Mouse (Mus musculus) layer of hippocampus, adult 2 months (tissue): ENCODE measurements around the gene Med25. TPM values are rescaled to one million over a fixed set of nuclear protein-coding genes. Genes with fewer than 3 reads are reported as not detected.

Experiments
- DNase-seq, 2 experiments: peaks; one replicate each; pipeline ENCODE4 v3.0.0; 2022; ENCODE audit warnings: low spot score in 2 of 2
- H3K27ac ChIP-seq: fragments of 200-600 bp; 2 replicates; pipeline ENCODE4 v1.8.1; 2022
- H3K4me3 ChIP-seq: fragments of 200-600 bp; 2 replicates; pipeline ENCODE4 v1.8.1; 2022; ENCODE audit warnings: mild to moderate bottlenecking
- CTCF ChIP-seq: fragments of 200-600 bp; conservative IDR thresholded peaks from 2 replicates; pipeline ENCODE4 v1.8.1; 2022; ENCODE audit warnings: antibody characterized with exemption, mild to moderate bottlenecking, moderate library complexity
- long read RNA-seq, 2 experiments: library from polyadenylated mRNA; stranded (forward); transcript quantifications; one replicate each; pipeline ENCODE4 v2.0.0; 2021; ENCODE audit warnings: borderline mapping rate in 2 of 2
- total RNA-seq, 2 experiments: library from RNA; stranded (reverse); gene quantifications; 2 replicates each; pipeline ENCODE4 v1.2.3; 2021

Gene Med25
- 100 to 1,000 TPM; 103 to 107 TPM for total RNA-seq
- long read RNA-seq, experiment 1, transcript Med25-201 (18 exons, 2,619 nt): major isoform, 63 of 172 reads
- long read RNA-seq, experiment 1, partial matches to known transcripts: 23 of 172 reads
- long read RNA-seq, experiment 1, other reads (novel, unspliced or antisense): 80 of 172 reads
- long read RNA-seq, experiment 2, transcript Med25-201 (18 exons, 2,619 nt): major isoform, 90 of 211 reads
- long read RNA-seq, experiment 2, partial matches to known transcripts: 23 of 211 reads
- long read RNA-seq, experiment 2, other reads (novel, unspliced or antisense): 91 of 211 reads

DNA sequence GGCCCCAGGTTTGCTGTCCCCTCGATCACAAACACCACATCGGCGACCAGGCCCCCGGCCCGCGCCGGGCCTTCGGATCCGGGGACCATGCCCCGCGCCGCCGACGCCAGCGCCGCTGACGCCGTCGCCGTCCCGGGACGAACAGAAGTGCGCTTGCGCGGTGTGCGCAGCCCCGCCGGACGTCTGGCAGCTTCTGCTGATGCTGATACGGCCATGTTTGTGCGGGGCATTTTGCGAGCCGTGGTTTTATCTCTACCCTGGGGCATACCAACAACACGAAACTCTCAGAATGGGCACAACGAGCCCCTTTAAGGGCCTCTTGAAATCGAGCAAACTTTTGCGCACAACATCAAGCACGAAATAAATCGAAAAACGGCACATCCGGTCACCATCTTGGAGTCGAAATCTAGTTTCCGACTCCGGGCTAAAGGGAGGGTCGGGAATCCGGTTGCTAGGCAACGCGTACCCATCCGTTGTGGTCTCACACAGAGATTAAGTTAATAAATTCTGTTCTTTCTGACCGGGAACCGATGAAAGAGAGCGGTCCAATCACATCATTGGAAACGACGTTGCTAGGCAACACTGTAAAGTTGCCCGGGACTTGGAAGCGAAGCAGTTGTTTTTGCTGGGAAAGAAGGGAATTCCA is at the start of gene Med25:
TSS of gene Med25 (minus strand) at position 437 of the 646 bp plus-strand sequence.
- no peak for TF ChIP-seq CTCF
- Histone ChIP-seq H3K4me3 (peak within 1 kb of the TSS; percentile 95), H3K27ac (peak within 1 kb of the TSS; percentile 99)
- DNase-seq: peak; percentile 89 to 97

DNA sequence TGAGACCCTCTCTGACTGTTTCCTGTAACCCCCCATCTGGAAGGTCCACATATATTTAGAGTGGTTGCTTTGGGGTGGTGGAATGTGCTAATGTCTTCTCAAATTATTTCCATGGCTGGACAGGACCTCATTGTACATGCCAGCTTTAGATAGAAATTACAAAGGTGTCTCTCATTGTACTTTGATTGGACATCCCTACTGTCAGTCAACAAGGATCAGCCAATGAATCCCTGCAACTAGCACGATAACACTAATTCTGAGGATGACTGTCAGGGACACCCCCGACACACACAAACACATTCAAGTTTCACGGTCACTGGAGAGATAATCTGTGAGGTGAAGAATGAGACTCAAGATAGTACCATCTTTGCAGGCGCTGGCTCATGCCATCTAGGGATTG is 46.2 kb upstream of the Med25 start:
- no peak overlapping the region for H3K27ac ChIP-seq
- no peak overlapping the region for H3K4me3 ChIP-seq
- no peak for DNase-seq
- no peak for TF ChIP-seq CTCF

DNA sequence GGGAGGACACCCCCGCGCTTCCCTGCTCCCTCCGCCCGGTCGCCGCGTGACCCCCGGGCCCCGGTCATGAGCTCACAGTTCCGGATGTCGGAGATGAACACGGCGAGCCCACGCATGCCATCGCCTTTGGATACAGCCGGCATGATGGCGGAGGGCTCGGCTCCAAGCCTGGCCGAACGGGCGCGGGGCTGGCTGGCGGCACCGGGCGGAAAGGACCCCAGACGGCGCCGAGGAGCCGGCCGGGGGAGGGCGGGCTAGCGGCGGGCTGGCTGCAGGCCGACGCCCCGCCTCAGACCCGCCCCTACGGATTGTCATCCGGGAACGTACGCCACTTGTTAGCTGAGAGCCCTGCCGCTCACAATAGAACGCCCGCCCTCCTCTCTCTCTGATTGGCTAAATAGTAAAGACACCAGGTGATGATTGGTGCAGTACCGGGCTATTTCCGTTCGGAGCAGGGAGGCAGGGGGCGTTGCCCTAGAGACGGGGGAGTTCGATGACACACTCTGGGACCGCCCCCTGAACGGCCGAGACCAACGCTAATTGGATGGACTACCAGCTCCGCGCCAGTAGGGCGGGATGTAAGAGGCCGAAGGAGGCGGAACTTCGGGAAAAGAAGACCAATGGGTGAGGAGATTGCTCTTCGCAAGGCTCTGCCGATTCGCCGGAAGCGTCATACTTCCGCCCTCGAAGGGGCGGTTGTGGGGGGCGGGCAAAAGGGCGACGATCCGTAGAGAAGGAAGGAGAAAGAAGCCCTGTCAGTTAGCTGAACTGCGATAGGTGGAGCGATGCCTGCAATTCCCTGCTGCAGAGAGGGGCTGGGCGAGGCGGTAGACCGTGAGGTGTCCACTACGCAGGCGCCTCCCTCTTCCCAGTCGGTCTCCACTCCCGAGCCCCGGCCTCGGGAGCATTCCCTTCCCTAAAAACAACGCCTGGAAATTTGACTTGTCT is 37.0 kb upstream of the Med25 start, which contains the start of gene Ap2a1:
TSS of gene Ap2a1 (minus strand) at position 293 of the 948 bp plus-strand sequence.
- peak; percentile 99 to 100 for DNase-seq
- peak within 1 kb of the TSS; percentile 82 for H3K4me3 ChIP-seq

DNA sequence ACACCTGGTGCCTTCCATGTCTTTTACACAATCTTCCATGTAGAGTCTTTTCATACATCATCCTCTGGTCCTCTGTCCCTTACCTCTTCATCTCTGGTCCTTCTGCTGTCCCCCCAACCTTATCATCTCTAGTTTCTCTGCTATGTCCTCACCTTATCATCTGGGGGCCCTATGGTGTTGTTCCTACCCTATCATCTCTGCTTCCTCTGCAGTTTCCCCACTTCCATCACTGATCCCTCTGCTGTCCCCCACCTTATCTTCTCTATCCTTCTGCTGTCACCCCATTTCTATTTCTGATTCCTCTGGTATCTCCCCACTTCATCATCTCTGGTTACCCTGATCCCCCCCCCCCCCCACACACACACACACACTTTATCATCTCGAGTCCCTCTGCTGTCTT is 36.1 kb upstream of the Med25 start:
- DNase-seq: peak in 1 of 2 experiments; percentile 11
- Histone ChIP-seq H3K4me3 (peak overlapping the region; percentile 82), H3K27ac (peak overlapping the region; percentile 96)
- no peak for TF ChIP-seq CTCF

More for the DNA sequence above, 37.0 kb upstream of the Med25 start, which contains the start of gene Ap2a1:
- H3K27ac ChIP-seq: peak within 1 kb of the TSS; percentile 96
- peak; percentile 53 for TF ChIP-seq CTCF

DNA sequence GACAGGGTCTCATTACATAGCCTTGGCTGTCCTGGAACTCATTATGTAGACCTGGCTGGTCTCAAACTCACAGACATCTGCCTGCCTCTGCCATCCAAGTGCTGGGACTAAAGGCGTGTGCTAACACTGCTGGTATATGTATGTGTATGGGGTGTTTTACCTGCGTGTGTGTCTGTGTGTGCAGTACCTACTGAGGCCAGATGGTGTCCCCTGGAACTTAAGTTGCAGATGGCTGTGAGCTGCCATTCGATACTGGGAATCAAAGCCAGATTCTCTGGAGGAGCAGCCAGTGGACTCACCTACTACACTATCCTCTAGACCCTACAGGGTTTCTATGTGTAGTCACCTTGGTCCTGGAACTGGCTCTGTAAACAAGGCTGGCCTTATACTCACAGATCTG is 33.0 kb upstream of the Med25 start:
- TF ChIP-seq CTCF: peak; percentile 68
- peak in 1 of 2 experiments; percentile 13 for DNase-seq
- no peak overlapping the region for H3K27ac ChIP-seq
- no peak overlapping the region for H3K4me3 ChIP-seq

DNA sequence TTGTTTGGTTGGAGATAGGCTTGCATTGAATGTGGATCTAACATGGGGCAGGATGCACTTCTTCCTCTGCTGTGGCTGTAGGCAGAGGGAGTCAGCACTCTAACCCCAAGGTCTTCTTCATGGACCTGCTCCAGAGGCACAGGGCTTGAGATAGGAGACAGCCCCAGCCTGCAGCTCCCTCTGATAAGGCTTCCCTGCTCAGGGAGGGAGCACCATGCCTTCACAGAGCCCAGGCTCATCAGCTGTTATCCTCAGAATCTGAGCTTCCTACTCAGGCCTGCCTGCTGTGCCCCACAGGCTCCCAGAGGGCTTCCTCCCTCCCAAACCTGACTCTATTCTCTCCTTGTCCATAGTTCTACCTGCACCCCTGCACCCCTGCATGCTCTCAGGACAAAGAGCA is 30.0 kb upstream of the Med25 start:
- H3K4me3 ChIP-seq: no peak overlapping the region
- no peak overlapping the region for H3K27ac ChIP-seq
- no peak for TF ChIP-seq CTCF
- no peak for DNase-seq

DNA sequence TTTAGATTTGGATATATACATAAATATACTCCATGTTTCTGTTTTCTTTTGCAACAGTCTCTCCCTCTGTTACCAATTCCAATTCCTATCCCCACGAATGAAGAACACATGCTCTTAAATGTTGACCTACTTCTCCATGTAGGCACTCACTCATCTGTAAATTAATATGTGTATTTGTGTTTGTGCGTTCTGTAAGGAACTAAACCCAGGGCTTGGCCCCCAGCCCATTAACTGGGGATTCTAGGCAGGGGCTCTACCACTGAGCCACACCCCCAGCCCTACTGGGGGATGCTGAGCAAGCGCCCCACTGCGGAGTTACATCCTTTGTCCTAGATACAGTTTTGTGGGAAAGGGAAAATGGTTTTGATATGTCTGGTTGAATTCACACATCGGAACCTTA is 26.6 kb upstream of the Med25 start:
- no peak for DNase-seq
- H3K4me3 ChIP-seq: no peak overlapping the region
- no peak for TF ChIP-seq CTCF
- peak overlapping the region; percentile 89 for H3K27ac ChIP-seq

DNA sequence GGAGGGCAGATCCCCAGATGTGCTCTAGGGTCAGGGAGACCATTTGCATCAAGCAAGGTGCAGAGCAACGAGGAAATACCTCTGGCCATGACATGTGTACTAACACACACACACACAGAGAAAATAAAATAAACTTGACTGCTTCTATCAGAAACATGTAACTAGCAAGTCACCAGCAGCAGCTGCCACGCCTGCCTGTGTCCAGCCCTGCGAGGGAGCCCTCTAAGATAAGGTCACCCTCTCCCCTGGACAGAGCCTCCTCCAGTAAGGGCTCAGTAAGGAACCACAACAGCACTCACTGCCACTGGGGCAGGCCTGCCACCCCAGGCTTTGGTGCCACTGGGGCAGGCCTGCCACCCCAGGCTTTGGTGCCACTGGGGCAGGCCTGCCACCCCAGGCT is 25.7 kb upstream of the Med25 start:
- Histone ChIP-seq H3K4me3 (no peak overlapping the region), H3K27ac (peak overlapping the region; percentile 89)
- no peak for TF ChIP-seq CTCF
- DNase-seq: no peak

DNA sequence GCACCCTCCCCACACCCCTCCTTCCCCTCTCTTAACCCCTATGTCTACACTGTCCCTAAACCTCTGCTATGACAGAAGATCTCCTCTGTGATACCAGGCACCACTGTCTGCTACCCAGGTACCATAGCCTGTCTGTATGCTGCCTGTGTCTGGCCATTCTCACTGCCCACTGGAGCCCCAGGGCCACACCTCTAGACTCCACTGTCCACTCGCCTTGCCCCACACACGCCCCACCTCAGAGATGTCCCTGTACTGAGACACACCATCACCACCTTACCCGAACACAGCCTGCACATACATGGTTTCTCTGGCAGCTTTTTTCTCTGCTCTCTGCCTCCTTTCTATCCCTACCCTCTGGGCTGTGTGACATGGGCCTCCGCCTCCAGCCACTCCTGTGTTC is 24.4 kb upstream of the Med25 start:
- no peak for DNase-seq
- Histone ChIP-seq H3K27ac (peak overlapping the region; percentile 89), H3K4me3 (no peak overlapping the region)
- TF ChIP-seq CTCF: no peak

DNA sequence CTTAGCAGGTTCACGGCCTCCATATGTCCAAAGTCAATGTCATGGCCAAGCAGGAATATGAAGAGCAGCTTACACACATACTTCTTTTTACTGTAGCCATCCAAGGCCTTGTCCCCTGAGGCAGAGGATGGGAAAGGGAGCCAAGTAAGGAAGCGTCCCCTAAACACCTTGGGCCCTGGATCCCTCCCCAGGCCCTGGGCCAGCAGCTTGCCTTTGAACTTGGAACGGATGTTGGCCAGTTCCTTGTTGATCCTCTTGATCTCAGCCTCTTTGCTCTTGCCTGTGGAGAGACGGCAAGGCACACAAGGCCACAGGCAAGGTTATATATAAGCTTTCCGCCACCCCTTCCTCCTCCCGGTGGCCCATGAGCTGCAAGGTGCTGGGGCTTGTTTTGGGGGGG is 23.7 kb upstream of the Med25 start:
- peak overlapping the region; percentile 89; the same call in 1 of the 2 replicates for H3K27ac ChIP-seq
- DNase-seq: no peak
- no peak overlapping the region for H3K4me3 ChIP-seq
- no peak for TF ChIP-seq CTCF

DNA sequence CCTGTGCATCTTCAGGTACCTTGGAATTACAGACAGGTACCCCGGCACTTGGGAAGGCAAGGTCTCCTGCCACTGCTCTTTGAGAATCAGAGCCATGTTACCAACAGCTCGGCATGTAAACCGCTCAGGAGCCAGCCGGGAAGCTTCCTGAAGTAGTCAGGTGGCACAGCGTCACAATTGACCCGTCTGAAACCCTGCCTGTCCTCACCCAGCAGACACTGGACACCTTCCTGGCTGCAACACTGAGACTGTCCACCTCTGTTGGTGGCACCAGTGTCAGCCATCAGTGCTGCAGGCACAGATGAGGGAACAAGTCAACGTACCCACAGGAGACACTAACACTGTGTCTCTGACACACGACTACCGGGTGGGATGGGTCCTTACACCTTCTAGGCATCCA is 22.8 kb upstream of the Med25 start:
- no peak overlapping the region for H3K27ac ChIP-seq
- TF ChIP-seq CTCF: no peak
- no peak for DNase-seq
- no peak overlapping the region for H3K4me3 ChIP-seq

DNA sequence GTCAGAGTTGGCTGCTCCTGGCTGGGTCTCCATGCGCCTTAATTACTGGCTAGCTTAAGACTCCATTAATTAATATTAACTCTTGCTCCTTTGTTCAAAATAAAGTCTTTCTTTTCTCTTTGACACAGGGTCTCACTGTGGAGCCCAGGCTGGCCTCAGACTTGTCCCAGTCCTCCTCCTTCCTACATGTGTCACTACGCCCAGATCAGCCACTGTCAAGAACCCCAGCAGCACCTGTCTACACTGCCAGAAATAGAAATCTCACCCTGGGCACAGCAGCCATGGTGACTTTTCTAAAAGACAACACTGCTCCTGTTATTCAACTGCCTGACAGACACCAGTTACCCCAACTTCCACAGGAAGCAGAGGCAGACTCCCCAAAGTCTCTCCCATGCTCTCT is 21.9 kb upstream of the Med25 start:
- no peak for TF ChIP-seq CTCF
- no peak overlapping the region for H3K4me3 ChIP-seq
- no peak for DNase-seq
- H3K27ac ChIP-seq: no peak overlapping the region
